Mouse (Mus musculus): ENCODE results near the gene Lzic. TPM values are rescaled to one million over a fixed set of nuclear protein-coding genes. Genes with fewer than 3 reads are reported as not detected.

Lzic gene
- polyA plus RNA-seq, 1 experiment from 2014 or later = 47.3 TPM

DNA sequence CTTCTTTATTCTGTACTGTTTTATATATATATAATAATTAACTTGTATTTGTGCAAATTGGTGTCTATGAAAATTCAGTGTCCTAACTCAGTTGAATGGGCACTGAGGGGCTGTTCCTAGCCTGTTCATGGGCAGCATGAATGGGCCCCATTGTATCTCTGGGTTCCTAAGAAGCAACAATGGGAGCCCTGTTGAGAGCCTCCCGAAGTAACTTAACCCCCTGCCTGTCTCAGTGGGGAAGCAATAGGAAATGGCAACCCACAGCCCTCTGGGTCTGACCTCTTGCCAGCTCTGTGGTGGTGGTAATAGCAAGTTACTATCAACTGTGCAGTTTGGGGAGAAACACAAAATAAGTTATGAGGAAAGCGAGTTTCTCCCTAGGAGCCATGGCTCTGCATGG lies 11.6 kb downstream of the Lzic start:
- Histone ChIP-seq H3K9me3 (ENCODE audit: control insufficient read depth, low read length) (no peaks in the 10 kb centered on the region), H3K9ac (replicated peaks; ENCODE audit: low read depth, low read length) (no peak overlapping the region), H3K27ac (ENCODE audit: low read length) (no peak overlapping the region), H3K4me3 (replicated peaks; ENCODE audit: low read length) (no peak overlapping the region), H3K27me3 (replicated peaks; ENCODE audit: control insufficient read depth, insufficient read depth, low read length) (no peaks in the 10 kb centered on the region), H3K4me1 (replicated peaks; ENCODE audit: control insufficient read depth, insufficient read depth, low read length) (peaks cover 6% of the 10 kb centered on the region; the same call in 1 of the 2 replicates), H3K4me2 (ENCODE audit: low read length) (no peak overlapping the region), H3K36me3 (ENCODE audit: control insufficient read depth, insufficient read depth) (peaks cover 25% of the 10 kb centered on the region)
- ATAC-seq = peak; percentile 75; the same call in 1 of the 2 replicates
- 0% methylated on average over 2 of the region's 2 CpGs for WGBS

GRCm38 (mm10) chr4:149498901-149499300 lies 13.9 kb downstream of the Lzic start:
- Histone ChIP-seq H3K4me2 (ENCODE audit: low read length) (no peak overlapping the region), H3K4me3 (replicated peaks; ENCODE audit: low read length) (no peak overlapping the region), H3K4me1 (replicated peaks; ENCODE audit: control insufficient read depth, insufficient read depth, low read length) (peaks cover 6% of the 10 kb centered on the region; the same call in 1 of the 2 replicates), H3K27ac (ENCODE audit: low read length) (no peak overlapping the region), H3K9me3 (ENCODE audit: control insufficient read depth, low read length) (no peaks in the 10 kb centered on the region), H3K27me3 (replicated peaks; ENCODE audit: control insufficient read depth, insufficient read depth, low read length) (no peaks in the 10 kb centered on the region), H3K9ac (replicated peaks; ENCODE audit: low read depth, low read length) (no peak overlapping the region), H3K36me3 (ENCODE audit: control insufficient read depth, insufficient read depth) (peaks cover 25% of the 10 kb centered on the region)
- WGBS = 74% methylated on average over 8 of the region's 8 CpGs
- ATAC-seq = no peak

- Histone ChIP-seq H3K4me3 (replicated peaks; ENCODE audit: low read length) (no peak overlapping the region), H3K36me3 (ENCODE audit: control insufficient read depth, insufficient read depth) (peaks cover 23% of the 10 kb centered on the region), H3K9me3 (ENCODE audit: control insufficient read depth, low read length) (no peaks in the 10 kb centered on the region), H3K27me3 (replicated peaks; ENCODE audit: control insufficient read depth, insufficient read depth, low read length) (no peaks in the 10 kb centered on the region), H3K4me1 (replicated peaks; ENCODE audit: control insufficient read depth, insufficient read depth, low read length) (peaks cover 11% of the 10 kb centered on the region; the same call in 1 of the 2 replicates), H3K4me2 (ENCODE audit: low read length) (no peak overlapping the region), H3K9ac (replicated peaks; ENCODE audit: low read depth, low read length) (no peak overlapping the region), H3K27ac (ENCODE audit: low read length) (no peak overlapping the region)
- no peak for ATAC-seq
- WGBS = 53% methylated on average over 5 of the region's 5 CpGs
These were observed 14.8 kb downstream of the Lzic start for GRCm38 (mm10) chr4:149499790-149500189.

GRCm38 (mm10) chr4:149504363-149504762 lies 19.3 kb downstream of the Lzic start:
- H3K27me3 ChIP-seq (replicated peaks; ENCODE audit: control insufficient read depth, insufficient read depth, low read length) = no peaks in the 10 kb centered on the region
- H3K4me3 ChIP-seq (replicated peaks; ENCODE audit: low read length) = no peak overlapping the region
- no peaks in the 10 kb centered on the region for H3K9me3 ChIP-seq (ENCODE audit: control insufficient read depth, low read length)
- H3K36me3 ChIP-seq (ENCODE audit: control insufficient read depth, insufficient read depth) = peaks cover 9% of the 10 kb centered on the region
- no peak overlapping the region for H3K4me2 ChIP-seq (ENCODE audit: low read length)
- no peak overlapping the region for H3K9ac ChIP-seq (replicated peaks; ENCODE audit: low read depth, low read length)
- H3K27ac ChIP-seq (ENCODE audit: low read length) = no peak overlapping the region
- 45% methylated on average over 5 of the region's 5 CpGs for WGBS
- no peak for ATAC-seq
- 0 out of 2 replicates have a peak, but pooled peaks cover 5% of the 10 kb centered on the region for H3K4me1 ChIP-seq (replicated peaks; ENCODE audit: control insufficient read depth, insufficient read depth, low read length)

DNA sequence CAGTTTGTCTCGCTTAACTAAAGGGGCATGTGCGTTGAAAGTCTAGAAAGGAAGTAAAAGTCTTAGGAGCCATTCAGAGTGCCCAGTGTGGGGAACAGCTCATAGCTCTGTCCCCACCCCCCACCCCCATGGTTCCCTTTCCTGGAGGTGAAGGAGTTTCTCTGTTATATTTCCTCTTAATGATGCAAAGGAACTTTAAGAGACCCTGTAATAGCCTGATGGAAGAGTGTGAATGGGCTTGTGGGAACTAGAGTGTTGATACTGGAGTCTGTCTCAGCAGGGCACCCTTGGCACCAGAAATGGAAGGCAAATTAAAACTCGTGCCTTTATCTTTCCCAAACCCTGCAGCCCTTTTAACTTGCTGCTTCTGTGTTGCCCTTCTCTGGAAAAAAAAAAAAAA lies 19.8 kb downstream of the Lzic start:
- 0 out of 2 replicates have a peak, but pooled peaks cover 5% of the 10 kb centered on the region for H3K4me1 ChIP-seq (replicated peaks; ENCODE audit: control insufficient read depth, insufficient read depth, low read length)
- no peak overlapping the region for H3K9ac ChIP-seq (replicated peaks; ENCODE audit: low read depth, low read length)
- H3K27me3 ChIP-seq (replicated peaks; ENCODE audit: control insufficient read depth, insufficient read depth, low read length) = no peaks in the 10 kb centered on the region
- no peaks in the 10 kb centered on the region for H3K9me3 ChIP-seq (ENCODE audit: control insufficient read depth, low read length)
- H3K4me2 ChIP-seq (ENCODE audit: low read length) = no peak overlapping the region
- WGBS = 0% methylated on average over 3 of the region's 3 CpGs
- peak; percentile 73 for ATAC-seq
- H3K27ac ChIP-seq (ENCODE audit: low read length) = no peak overlapping the region
- no peak overlapping the region for H3K4me3 ChIP-seq (replicated peaks; ENCODE audit: low read length)
- H3K36me3 ChIP-seq (ENCODE audit: control insufficient read depth, insufficient read depth) = peaks cover 6% of the 10 kb centered on the region; the same call in 1 of the 2 replicates

GRCm38 (mm10) chr4:149505261-149505967 lies 20.4 kb downstream of the Lzic start:
- no peaks in the 10 kb centered on the region for H3K27me3 ChIP-seq (replicated peaks; ENCODE audit: control insufficient read depth, insufficient read depth, low read length)
- no peak overlapping the region for H3K4me3 ChIP-seq (replicated peaks; ENCODE audit: low read length)
- WGBS = 14% methylated on average over 14 of the region's 15 CpGs
- no peak overlapping the region for H3K4me2 ChIP-seq (ENCODE audit: low read length)
- H3K27ac ChIP-seq (ENCODE audit: low read length) = no peak overlapping the region
- 0 out of 2 replicates have a peak, but pooled peaks cover 5% of the 10 kb centered on the region for H3K4me1 ChIP-seq (replicated peaks; ENCODE audit: control insufficient read depth, insufficient read depth, low read length)
- H3K36me3 ChIP-seq (ENCODE audit: control insufficient read depth, insufficient read depth) = peaks cover 5% of the 10 kb centered on the region; the same call in 1 of the 2 replicates
- ATAC-seq = peak; percentile 62; the same call in 1 of the 2 replicates
- no peaks in the 10 kb centered on the region for H3K9me3 ChIP-seq (ENCODE audit: control insufficient read depth, low read length)
- H3K9ac ChIP-seq (replicated peaks; ENCODE audit: low read depth, low read length) = no peak overlapping the region

- Histone ChIP-seq H3K9ac (replicated peaks; ENCODE audit: low read depth, low read length) (no peak overlapping the region), H3K27me3 (replicated peaks; ENCODE audit: control insufficient read depth, insufficient read depth, low read length) (no peaks in the 10 kb centered on the region), H3K9me3 (ENCODE audit: control insufficient read depth, low read length) (no peaks in the 10 kb centered on the region), H3K4me2 (ENCODE audit: low read length) (no peak overlapping the region), H3K4me1 (replicated peaks; ENCODE audit: control insufficient read depth, insufficient read depth, low read length) (peaks cover 12% of the 10 kb centered on the region; the same call in 1 of the 2 replicates), H3K27ac (ENCODE audit: low read length) (no peak overlapping the region), H3K4me3 (replicated peaks; ENCODE audit: low read length) (no peak overlapping the region), H3K36me3 (ENCODE audit: control insufficient read depth, insufficient read depth) (peaks cover 3% of the 10 kb centered on the region; the same call in 1 of the 2 replicates)
- WGBS = 94% methylated on average over 3 of the region's 3 CpGs
- no peak for ATAC-seq
These were observed 21.9 kb downstream of the Lzic start for GRCm38 (mm10) chr4:149506904-149507303.

DNA sequence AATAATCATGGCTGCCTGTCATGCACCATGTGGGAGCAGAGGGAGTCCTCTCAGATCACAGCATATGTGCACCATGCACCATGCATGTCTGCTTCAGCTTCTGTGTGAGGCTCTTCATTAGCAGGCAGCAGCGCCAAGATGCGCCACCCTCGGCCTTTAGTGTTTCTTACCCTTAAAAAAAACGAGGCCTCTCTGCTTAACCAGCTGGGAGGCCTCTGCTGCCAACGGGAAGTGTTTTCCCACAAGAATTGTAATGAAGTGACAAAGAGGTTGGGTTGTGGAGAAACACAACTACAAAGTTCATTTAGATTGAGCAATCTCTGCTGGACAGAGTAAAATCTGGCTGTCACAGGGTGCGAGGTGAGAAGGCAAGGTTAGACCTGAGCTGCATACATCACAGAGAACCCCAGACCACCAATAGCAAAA lies 26.2 kb downstream of the Lzic start:
- peaks cover 7% of the 10 kb centered on the region; the same call in 1 of the 2 replicates for H3K4me1 ChIP-seq (replicated peaks; ENCODE audit: control insufficient read depth, insufficient read depth, low read length)
- no peaks in the 10 kb centered on the region for H3K36me3 ChIP-seq (ENCODE audit: control insufficient read depth, insufficient read depth)
- H3K4me3 ChIP-seq (replicated peaks; ENCODE audit: low read length) = no peak overlapping the region
- peak; percentile 80 for ATAC-seq
- H3K9me3 ChIP-seq (ENCODE audit: control insufficient read depth, low read length) = no peaks in the 10 kb centered on the region
- peak overlapping the region; percentile 42 for H3K27ac ChIP-seq (ENCODE audit: low read length)
- 20% methylated on average over 6 of the region's 6 CpGs for WGBS
- no peak overlapping the region for H3K9ac ChIP-seq (replicated peaks; ENCODE audit: low read depth, low read length)
- no peak overlapping the region for H3K4me2 ChIP-seq (ENCODE audit: low read length)
- no peaks in the 10 kb centered on the region for H3K27me3 ChIP-seq (replicated peaks; ENCODE audit: control insufficient read depth, insufficient read depth, low read length)

GRCm38 (mm10) chr4:149512072-149512471 lies 27.0 kb downstream of the Lzic start:
- peak; percentile 50; the same call in 1 of the 2 replicates for ATAC-seq
- H3K36me3 ChIP-seq (ENCODE audit: control insufficient read depth, insufficient read depth) = no peaks in the 10 kb centered on the region
- no peak overlapping the region for H3K4me2 ChIP-seq (ENCODE audit: low read length)
- peaks cover 7% of the 10 kb centered on the region; the same call in 1 of the 2 replicates for H3K4me1 ChIP-seq (replicated peaks; ENCODE audit: control insufficient read depth, insufficient read depth, low read length)
- 74% methylated on average over 7 of the region's 7 CpGs for WGBS
- H3K27ac ChIP-seq (ENCODE audit: low read length) = peak overlapping the region; percentile 42
- no peaks in the 10 kb centered on the region for H3K9me3 ChIP-seq (ENCODE audit: control insufficient read depth, low read length)
- H3K9ac ChIP-seq (replicated peaks; ENCODE audit: low read depth, low read length) = no peak overlapping the region
- H3K27me3 ChIP-seq (replicated peaks; ENCODE audit: control insufficient read depth, insufficient read depth, low read length) = no peaks in the 10 kb centered on the region
- no peak overlapping the region for H3K4me3 ChIP-seq (replicated peaks; ENCODE audit: low read length)
